Mouse (Mus musculus): ENCODE results near the gene Hsdl1. TPM values are rescaled to one million over a fixed set of nuclear protein-coding genes. Genes with fewer than 3 reads are reported as not detected.

The Hsdl1 gene
- total RNA-seq, 2 experiments from 2014 or later, result 22.3 to 45.4 TPM

DNA sequence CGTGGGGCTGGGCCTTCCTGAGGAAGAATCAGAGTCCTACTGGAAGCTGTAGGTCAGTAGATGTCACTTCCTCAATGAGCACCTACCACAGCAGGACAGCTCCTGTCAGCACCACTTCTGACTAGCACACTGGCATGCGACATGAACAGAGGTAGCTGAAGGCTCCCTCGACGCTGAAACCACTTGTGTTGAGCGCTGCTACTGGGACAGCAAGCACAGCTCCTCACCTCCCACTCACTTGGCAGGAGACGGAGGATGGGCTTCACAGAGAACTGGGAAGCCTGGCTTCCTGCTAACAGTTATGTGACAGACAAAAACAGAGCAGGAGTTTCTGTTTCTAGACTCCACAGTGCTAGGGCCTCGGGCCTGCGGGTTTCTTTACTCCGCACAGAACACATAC is 43.0 kb downstream of the Hsdl1 start:
- no peak for DNase-seq (ENCODE audit: low spot score in 2 of 2)

DNA sequence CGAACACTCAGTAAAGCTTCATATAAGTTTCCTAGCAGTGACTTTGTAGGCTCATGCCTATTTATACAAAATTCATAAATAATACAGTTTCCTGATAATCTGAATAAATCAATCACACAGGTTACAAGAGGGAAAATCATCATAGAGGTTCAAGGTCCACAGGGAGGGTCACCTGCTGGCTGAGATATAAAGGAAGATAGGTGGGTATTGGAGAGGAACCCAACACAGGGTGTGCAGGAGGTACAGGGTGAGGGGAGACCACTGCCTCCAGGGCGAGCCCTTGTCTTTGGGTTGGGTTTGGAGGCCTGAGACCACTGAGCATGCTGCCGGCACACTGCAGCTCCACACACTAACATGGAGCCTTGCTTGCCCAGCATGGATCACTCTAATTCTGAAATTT is 43.6 kb downstream of the Hsdl1 start:
- no peak for DNase-seq (ENCODE audit: low spot score in 2 of 2)

DNA sequence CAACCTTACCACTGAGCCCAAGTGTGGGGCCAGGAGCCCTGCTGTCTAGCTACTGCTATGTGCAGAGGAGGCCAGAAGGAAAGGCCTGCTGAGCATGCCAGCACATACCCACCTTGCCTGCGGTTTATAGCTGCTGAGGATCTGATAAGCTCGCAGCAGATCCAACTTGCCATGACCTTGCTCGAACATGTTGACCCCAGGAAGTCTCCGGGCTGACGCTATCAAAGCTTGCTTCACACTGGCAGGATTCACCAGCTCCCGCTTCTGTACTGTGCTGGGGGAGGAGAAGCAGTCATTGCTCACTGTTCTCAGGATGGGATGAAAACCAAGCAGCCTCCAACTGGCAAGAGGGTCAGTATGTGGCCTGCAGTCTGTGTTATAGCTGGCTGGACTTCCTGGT is 44.0 kb downstream of the Hsdl1 start:
- DNase-seq (ENCODE audit: low spot score in 2 of 2), result no peak

DNA sequence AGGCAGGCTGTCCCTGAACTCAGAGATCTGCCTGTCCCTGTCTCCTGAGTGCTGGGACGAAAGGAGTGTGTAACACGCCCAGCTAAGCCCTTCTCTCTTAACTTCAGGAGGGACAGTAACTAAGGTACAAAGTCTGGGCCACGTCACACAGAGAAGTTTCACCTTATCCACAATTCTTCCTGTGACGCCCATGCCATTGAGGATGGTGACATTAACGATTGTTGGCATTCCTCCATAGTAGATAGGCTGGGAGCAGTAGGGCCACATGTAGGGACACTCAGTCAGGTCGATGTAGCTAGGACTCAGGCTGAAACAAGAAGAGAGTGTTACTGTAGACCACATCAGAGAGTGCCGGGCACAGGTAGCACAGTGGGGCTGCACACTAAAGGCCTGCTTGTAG is 46.2 kb downstream of the Hsdl1 start:
- DNase-seq (ENCODE audit: low spot score in 2 of 2), result no peak

DNA sequence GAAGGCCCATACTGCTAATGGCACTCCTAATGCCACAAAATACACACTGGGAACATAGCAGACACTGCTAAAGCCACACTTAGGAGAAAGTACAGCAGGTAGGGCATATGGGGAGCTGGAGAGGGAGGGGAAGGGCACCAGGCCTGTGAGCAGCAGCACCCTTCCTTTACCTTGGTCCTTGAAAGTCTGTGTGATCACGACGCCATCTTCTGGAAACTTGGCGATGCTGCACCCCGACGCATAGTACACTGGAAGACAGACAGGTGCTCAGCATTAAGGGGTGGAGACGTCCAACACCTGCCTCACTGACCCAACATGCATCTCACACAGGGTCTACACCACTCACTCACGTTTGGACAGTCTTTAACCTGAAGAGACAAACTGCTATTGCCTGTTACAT is 54.9 kb downstream of the Hsdl1 start:
- DNase-seq (ENCODE audit: low spot score in 2 of 2), result no peak

DNA sequence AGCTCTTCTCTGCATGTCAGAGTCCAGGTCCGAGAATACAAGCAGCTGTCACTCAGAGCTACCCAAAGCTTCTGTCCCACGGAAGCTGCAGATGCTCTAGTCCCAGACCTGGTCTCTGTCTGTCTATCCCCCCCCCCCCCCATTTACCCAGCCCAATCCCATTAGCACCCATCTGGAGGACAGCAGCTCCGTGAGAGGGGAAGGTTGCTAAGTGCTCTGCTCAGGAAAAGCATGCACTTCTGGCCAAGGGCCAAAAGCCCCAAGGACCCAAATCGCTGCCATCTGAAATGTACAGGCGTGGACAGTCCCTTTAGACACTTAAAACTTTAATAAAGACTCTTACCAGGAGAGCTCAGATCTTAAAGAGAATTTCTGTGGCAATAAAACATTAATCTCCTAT is 58.3 kb downstream of the Hsdl1 start:
- no peak for DNase-seq (ENCODE audit: low spot score in 2 of 2)

DNA sequence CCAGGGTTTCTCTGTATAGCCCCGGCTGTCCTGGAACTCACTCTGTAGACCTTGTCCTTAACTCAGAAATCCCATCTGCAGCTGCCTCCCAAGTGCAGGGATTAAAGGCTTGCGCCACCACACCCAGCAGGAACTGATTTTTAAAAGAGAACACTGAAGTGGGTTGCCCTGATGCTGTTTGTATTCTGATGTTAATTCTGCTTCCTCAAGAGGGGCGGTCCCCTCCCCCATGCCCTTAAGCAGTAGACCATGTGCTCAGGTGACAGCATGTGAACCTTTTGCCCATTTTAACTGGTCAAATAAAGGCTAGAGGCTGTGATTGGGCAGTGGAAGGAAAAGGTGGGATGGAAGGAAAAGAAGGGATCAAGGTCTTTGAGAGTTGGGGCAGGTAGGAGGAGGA is 59.2 kb downstream of the Hsdl1 start:
- DNase-seq (ENCODE audit: low spot score in 2 of 2), result no peak

DNA sequence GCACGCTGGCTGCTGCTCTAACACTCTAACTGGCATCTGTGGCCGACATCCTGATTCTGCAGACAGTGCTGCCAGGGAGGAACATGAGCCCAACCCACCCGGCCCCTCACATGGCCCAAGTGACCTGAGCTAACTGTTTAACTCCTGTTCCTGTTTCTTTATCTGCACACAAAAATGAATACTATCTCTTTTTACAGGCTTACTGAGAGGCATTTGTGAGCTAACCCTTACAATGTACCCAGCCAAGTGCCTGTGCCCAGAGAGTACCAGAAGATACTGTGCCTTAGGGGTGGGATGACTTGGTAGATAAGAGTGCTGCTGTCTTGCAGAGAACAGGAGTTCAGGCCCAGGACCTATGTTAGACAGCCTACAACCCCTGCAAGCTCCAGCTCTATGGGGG is 60.0 kb downstream of the Hsdl1 start:
- DNase-seq (ENCODE audit: low spot score in 2 of 2), result no peak

DNA sequence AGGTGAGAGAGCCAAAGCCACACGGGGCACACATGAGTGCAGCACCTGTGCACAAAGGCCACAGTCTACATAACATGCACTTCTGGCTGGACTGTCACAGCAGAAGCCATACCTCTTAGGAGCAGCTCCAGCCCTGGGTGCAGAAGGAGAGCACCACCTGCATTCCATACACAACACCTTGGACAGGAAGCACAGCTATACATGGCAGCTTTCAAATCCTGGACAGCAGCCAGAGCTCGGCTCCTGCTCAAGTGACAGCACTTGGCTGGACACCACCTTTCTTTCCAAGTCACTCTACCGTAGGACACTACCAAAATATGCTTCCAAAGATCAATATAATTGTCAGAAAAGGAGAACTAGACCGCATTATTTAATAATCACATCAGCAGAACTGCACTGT is 61.6 kb downstream of the Hsdl1 start:
- no peak for DNase-seq (ENCODE audit: low spot score in 2 of 2)

Other genes starting within 250 kb of the Hsdl1 start
- gene Hsbp1, start 230.7 kb downstream of the Hsdl1 start, total RNA-seq (2021), result 100 to 1,000 TPM; 189 to 201 TPM
- gene Mlycd, start 180.3 kb downstream of the Hsdl1 start, total RNA-seq (2021), result 10 to 100 TPM; 51.7 to 57.8 TPM
- 100 to 1,000 TPM; 161 to 218 TPM for gene Osgin1, start 141.1 kb downstream of the Hsdl1 start, total RNA-seq (2021)
- gene Necab2, start 128.5 kb downstream of the Hsdl1 start, total RNA-seq (2021), result 1 to 10 TPM; 6.2 to 8.6 TPM
- not detected for gene Slc38a8, start 73.5 kb downstream of the Hsdl1 start, total RNA-seq (2021)
- gene Mbtps1, start 16.4 kb downstream of the Hsdl1 start, total RNA-seq (2021), result 10 to 100 TPM; 74.1 to 93.5 TPM
- not detected for gene Dnaaf1, start 52 bp upstream of the Hsdl1 start, total RNA-seq (2021)
- gene Taf1c, start 30.0 kb upstream of the Hsdl1 start, total RNA-seq (2021), result 10 to 100 TPM; 11.9 to 15.5 TPM
- not detected for gene Adad2, start 37.6 kb upstream of the Hsdl1 start, total RNA-seq (2021)
- under 1 TPM; 0.60 to 0.61 TPM for gene Kcng4, start 60.5 kb upstream of the Hsdl1 start, total RNA-seq (2021)
- 10 to 100 TPM in 1 of 2 experiments, 1 to 10 TPM in 1; 8.9 to 12.2 TPM for gene Wfdc1, start 91.2 kb upstream of the Hsdl1 start, total RNA-seq (2021)
- under 1 TPM; 0.13 to 0.56 TPM for gene Atp2c2, start 124.8 kb upstream of the Hsdl1 start, total RNA-seq (2021)
- 1 to 10 TPM; 8.4 to 9.7 TPM for gene Tldc1, start 203.2 kb upstream of the Hsdl1 start, total RNA-seq (2021)

All from adrenal gland, adult 18-20 months (tissue).